Mouse (Mus musculus) bone marrow, adult 2 months (tissue): ENCODE results near the gene Hist2h4.
"Not testable (repeated sequence)": the region's sequence is repeated elsewhere in the genome, so short reads cannot be mapped to it uniquely, and the experiment has no call there.

Experiments used
- CTCF ChIP-seq: fragments of 200-500 bp; IDR thresholded peaks from 2 replicates; pipeline ENCODE4 v1.5.1; 2011; ENCODE audit warnings: low read length, control low read depth; ENCODE audit not compliant: control insufficient read depth, insufficient read depth
- POLR2A ChIP-seq: fragments of 200-500 bp; IDR thresholded peaks from 2 replicates; pipeline ENCODE4 v1.6.1; 2011; ENCODE audit warnings: low read depth, mild to moderate bottlenecking, control low read depth, low read length, borderline replicate concordance; ENCODE audit not compliant: control insufficient read depth

DNA sequence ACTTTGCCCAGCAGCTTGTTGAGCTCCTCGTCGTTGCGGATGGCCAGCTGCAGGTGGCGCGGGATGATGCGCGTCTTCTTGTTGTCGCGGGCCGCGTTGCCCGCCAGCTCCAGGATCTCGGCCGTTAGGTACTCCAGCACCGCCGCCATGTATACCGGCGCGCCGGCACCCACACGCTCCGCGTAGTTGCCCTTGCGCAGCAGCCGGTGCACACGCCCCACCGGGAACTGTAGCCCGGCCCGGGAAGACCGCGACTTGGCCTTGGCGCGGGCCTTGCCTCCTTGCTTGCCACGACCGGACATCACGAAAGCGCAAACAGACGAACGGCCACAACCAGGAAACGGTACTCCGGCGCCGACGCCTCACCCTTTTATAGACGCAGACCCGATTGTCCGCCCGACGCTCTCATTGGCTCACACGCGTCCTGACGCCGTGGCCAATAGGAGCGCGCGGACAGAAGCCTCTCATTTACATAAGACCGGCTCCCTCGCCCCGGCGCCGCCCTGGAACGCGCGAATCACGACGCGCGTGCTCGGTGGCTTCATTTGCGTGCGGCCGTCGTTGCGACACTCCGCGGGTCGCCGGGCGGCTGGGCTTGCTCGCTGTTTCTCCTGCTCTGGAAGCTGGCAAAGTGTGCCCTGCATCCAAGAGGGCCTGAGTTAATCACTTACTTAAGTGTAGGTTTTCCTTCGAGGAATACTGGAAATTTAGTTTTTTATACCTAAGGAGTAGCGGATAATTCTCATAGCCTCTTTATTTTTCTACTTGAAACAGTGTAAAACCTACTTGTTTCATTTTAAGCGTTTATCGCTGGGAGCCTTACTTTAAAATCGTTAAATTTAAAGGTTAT lies 22.9 kb downstream of the Hist2h4 start, which contains the start of gene Hist2h2aa2:
- TF ChIP-seq POLR2A = peak; percentile 64
- not testable (repeated sequence) for TF ChIP-seq CTCF
